Mouse (Mus musculus): ENCODE measurements at regions not wholly inside any gene's neighbourhood (a gene's known extent, or its start where the extent isn't known, plus 50 kb on each side); places are given as distances from the start of the nearest gene placed in this dataset.

- TF ChIP-seq CTCF (IDR thresholded peaks at IDR 0.05; ENCODE audit: low read depth, low read length), result no peak
- TF ChIP-seq POLR2A (IDR thresholded peaks at IDR 0.05; ENCODE audit: borderline replicate concordance, low read depth, low read length), result no peak
Observed at GRCm38 (mm10) chr15:37099176-37099575, 91.6 kb upstream of the Zfp706 start.

All from bone marrow macrophage, adult 2 months (primary cell).